Mouse (Mus musculus) spleen, adult 2 months (tissue): ENCODE measurements around the gene B3gnt9. TPM values are rescaled to one million over a fixed set of nuclear protein-coding genes. Genes with fewer than 3 reads are reported as not detected.

Source experiments
- DNase-seq, 2 experiments: peaks; one replicate each; pipeline versions ENCODE4 v3.0.0 to v3.0.0-alpha.2; 2012 to 2021; ENCODE audit warnings: low spot score in 2 of 2, low read depth in 1 of 2
- H3K27ac ChIP-seq: fragments of 200-500 bp; 2 replicates; pipeline ENCODE4 v1.5.1; 2012; ENCODE audit warnings: low read length, inconsistent platforms; ENCODE audit not compliant: insufficient read depth
- H3K27me3 ChIP-seq: fragments of 200-500 bp; 2 replicates; pipeline ENCODE4 v1.6.1; 2012; ENCODE audit warnings: mild to moderate bottlenecking, moderate library complexity, low read length, inconsistent platforms; ENCODE audit not compliant: control insufficient read depth, insufficient read depth
- H3K36me3 ChIP-seq: fragments of 200-500 bp; 2 replicates; pipeline ENCODE4 v1.6.1; 2012; ENCODE audit warnings: mild to moderate bottlenecking, low read length, inconsistent platforms; ENCODE audit not compliant: control insufficient read depth, insufficient read depth
- H3K4me1 ChIP-seq: fragments of 200-500 bp; 2 replicates; pipeline ENCODE4 v1.6.1; 2011; ENCODE audit warnings: inconsistent platforms; ENCODE audit not compliant: control insufficient read depth, insufficient read depth, insufficient read length
- H3K4me3 ChIP-seq: fragments of 200-500 bp; 2 replicates; pipeline ENCODE4 v1.5.1; 2011; ENCODE audit warnings: mild to moderate bottlenecking, inconsistent platforms; ENCODE audit not compliant: insufficient read depth, insufficient read length; ENCODE audit errors: extremely low read depth
- CTCF ChIP-seq: fragments of 200-500 bp; IDR thresholded peaks from 2 replicates; pipeline ENCODE4 v1.5.1; 2011; ENCODE audit warnings: mild to moderate bottlenecking, inconsistent platforms; ENCODE audit not compliant: insufficient read depth, insufficient read length, insufficient replicate concordance; ENCODE audit errors: extremely low read depth
- POLR2A ChIP-seq: fragments of 200-500 bp; IDR thresholded peaks from 2 replicates; pipeline ENCODE4 v1.6.1; 2011; ENCODE audit warnings: low read depth, low read length, inconsistent platforms
- WGBS: fragments of 180-500 bp; shearing (Covaris S2); methylation state at CpG from one replicate; pipeline ENCODE4 v1.1.7; 2018; 5-methylcytosine and 5-hydroxymethylcytosine counted together
- polyA plus RNA-seq: library from polyadenylated mRNA; depleted of rRNA; stranded (reverse); fragments of >200 nt; gene quantifications from 2 replicates; pipeline ENCODE4 v1.2.3, GENCODE M21; 2012

Gene B3gnt9
- polyA plus RNA-seq, 1 experiment, result 11.5 TPM

DNA sequence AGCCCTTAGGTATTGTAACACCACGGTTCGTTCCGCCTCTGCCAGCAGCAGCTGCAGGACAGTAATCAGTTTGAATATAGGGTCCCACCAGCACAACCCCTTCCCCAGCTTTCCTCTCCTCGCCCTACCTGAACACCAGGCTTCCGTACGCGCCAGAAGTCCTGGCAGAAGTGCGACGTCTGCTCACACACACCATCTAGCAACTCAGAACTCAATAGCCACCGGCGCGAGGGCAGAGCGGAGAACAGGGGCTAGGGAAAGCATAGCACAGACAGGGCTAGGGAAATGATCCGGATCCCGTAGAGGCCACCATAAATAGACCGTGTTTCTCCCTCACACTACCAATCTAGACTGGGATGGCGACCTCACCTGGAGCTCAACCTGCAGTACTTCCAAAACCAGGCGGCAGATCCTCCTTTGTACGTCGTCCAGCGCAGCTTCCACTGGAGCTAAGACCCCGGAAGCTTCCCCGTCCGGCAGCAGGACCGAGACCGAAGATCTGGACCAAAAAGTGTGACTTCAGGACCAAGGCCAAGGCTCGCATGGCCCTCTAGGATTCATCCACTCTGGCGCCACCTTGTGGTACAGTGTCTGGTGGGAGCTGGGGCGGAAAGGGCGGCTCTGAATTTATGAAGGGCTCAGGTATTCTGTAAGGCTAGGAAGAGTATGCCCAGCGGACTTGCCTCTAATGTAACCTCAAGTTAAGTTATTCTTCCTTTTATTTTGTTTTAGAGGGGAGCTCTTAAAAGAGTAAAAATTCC, 35.8 kb upstream of the B3gnt9 start:
- Histone ChIP-seq H3K4me1 (peaks cover 11% of the 10 kb centered on the region), H3K36me3 (no peaks in the 10 kb centered on the region), H3K27me3 (no peaks in the 10 kb centered on the region), H3K27ac (no peak overlapping the region), H3K4me3 (no peak overlapping the region)
- peak; percentile 72 to 88 for DNase-seq
- 27% methylated on average over 31 of the region's 31 CpGs for WGBS
- peak; percentile 93; the same call in 1 of the 2 replicates for TF ChIP-seq CTCF
- TF ChIP-seq POLR2A, result no peak

- Histone ChIP-seq H3K27ac (peak within 1 kb of the TSS; percentile 75), H3K4me3 (peak within 1 kb of the TSS; percentile 85), H3K4me1 (peaks cover 11% of the 10 kb centered on the region), H3K27me3 (no peaks in the 10 kb centered on the region), H3K36me3 (no peaks in the 10 kb centered on the region)
- WGBS, result 8% methylated on average over 43 of the region's 43 CpGs
- TF ChIP-seq POLR2A (no peak), CTCF (peak; percentile 22; the same call in 1 of the 2 replicates)
- peak in 1 of 2 experiments; percentile 45 for DNase-seq
Measured at GRCm38 (mm10) chr8:105289805-105290460, 35.0 kb upstream of the B3gnt9 start, which contains the start of gene 4931428F04Rik. Gene 4931428F04Rik (minus strand): TSS chr8:105289864.

DNA sequence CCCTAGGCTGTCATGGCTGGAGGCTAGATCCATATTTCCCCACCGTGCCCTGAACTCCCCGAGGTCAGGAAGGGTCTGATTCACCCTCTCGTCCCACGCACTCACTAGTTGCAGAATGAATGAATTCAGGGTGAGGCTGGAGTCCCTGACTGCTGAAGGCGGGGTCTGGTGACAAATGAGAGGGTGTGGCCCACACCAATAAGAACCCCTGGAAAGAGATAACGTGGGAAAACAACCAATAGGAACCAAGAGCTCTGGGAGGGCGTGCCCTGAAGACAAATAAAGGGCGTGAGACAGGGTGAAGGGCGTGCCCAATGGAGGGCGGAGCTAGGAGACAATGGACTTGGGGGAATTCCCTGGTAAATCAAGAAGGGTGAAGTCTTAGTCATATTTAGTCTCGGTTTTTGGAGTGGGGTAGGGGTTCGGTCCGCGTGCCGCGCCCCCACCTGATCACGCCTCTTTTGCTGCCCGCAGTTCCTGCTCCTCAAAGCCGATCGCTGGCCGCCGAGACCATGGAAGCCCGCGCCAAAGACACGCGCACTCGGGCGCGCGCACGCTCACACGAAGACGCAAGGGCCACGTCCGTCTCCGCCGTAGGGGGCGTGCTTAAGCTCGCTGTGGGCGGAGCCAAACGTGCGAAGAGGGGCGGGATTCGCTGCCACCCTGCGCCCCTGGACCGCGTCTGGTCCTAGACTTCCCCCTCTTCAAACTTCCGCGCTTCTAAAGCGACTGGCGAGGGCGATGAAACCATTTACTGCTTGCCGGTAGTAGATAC, 34.2 kb upstream of the B3gnt9 start:
- Histone ChIP-seq H3K36me3 (no peaks in the 10 kb centered on the region), H3K4me1 (peaks cover 11% of the 10 kb centered on the region), H3K27me3 (no peaks in the 10 kb centered on the region), H3K27ac (peak overlapping the region; percentile 75), H3K4me3 (peak overlapping the region; percentile 85)
- WGBS, result under 1% methylated on average over 53 of the region's 53 CpGs
- TF ChIP-seq CTCF, result no peak
- TF ChIP-seq POLR2A, result peak; percentile 9
- peak; percentile 92 to 95 for DNase-seq

- 90% methylated on average over 5 of the region's 5 CpGs for WGBS
- no peak for TF ChIP-seq CTCF
- no peak for TF ChIP-seq POLR2A
- Histone ChIP-seq H3K27ac (no peak overlapping the region), H3K36me3 (no peaks in the 10 kb centered on the region), H3K4me1 (peaks cover 11% of the 10 kb centered on the region), H3K4me3 (no peak overlapping the region), H3K27me3 (no peaks in the 10 kb centered on the region)
- DNase-seq, result no peak
Measured at GRCm38 (mm10) chr8:105288231-105288630, 33.3 kb upstream of the B3gnt9 start.

GRCm38 (mm10) chr8:105286907-105287306, 32.0 kb upstream of the B3gnt9 start:
- WGBS, result 91% methylated on average over 4 of the region's 4 CpGs
- Histone ChIP-seq H3K36me3 (no peaks in the 10 kb centered on the region), H3K4me1 (peaks cover 11% of the 10 kb centered on the region), H3K27ac (no peak overlapping the region), H3K4me3 (no peak overlapping the region), H3K27me3 (no peaks in the 10 kb centered on the region)
- DNase-seq, result no peak
- TF ChIP-seq POLR2A (no peak), CTCF (no peak)

- Histone ChIP-seq H3K27me3 (no peaks in the 10 kb centered on the region), H3K4me1 (peaks cover 9% of the 10 kb centered on the region), H3K27ac (no peak overlapping the region), H3K4me3 (no peak overlapping the region), H3K36me3 (no peaks in the 10 kb centered on the region)
- 86% methylated on average over 12 of the region's 12 CpGs for WGBS
- TF ChIP-seq CTCF (no peak), POLR2A (no peak)
- DNase-seq, result no peak
Measured at GRCm38 (mm10) chr8:105285514-105285913, 30.6 kb upstream of the B3gnt9 start.

GRCm38 (mm10) chr8:105283074-105283473, 28.1 kb upstream of the B3gnt9 start:
- H3K27me3 ChIP-seq, result no peaks in the 10 kb centered on the region
- peak; percentile 73; the same call in 1 of the 2 replicates for TF ChIP-seq CTCF
- no peak for TF ChIP-seq POLR2A
- peaks cover 7% of the 10 kb centered on the region for H3K4me1 ChIP-seq
- no peak overlapping the region for H3K4me3 ChIP-seq
- peak in 1 of 2 experiments; percentile 41 for DNase-seq
- H3K36me3 ChIP-seq, result no peaks in the 10 kb centered on the region
- no peak overlapping the region for H3K27ac ChIP-seq
- 61% methylated on average over 23 of the region's 23 CpGs for WGBS
